Mouse (Mus musculus): Measurements from ENCODE around the gene Arhgap45.
"Not testable (repeated sequence)": the region's sequence is repeated elsewhere in the genome, so short reads cannot be mapped to it uniquely, and the experiment has no call there.

Arhgap45 gene

GRCm38 (mm10) chr10:80030191-80030590 lies 13.7 kb downstream of the Arhgap45 start:
- DNase-seq (ENCODE audit: low read depth in 2 of 2, low spot score in 2 of 2): no peak

GRCm38 (mm10) chr10:80030736-80031135 lies 14.3 kb downstream of the Arhgap45 start:
- no peak for DNase-seq (ENCODE audit: low read depth in 2 of 2, low spot score in 2 of 2)

GRCm38 (mm10) chr10:80032799-80033480 lies 16.5 kb downstream of the Arhgap45 start:
- peak; percentile 48 to 66 for DNase-seq (ENCODE audit: low read depth in 2 of 2, low spot score in 2 of 2)

GRCm38 (mm10) chr10:80033511-80034391 lies 17.3 kb downstream of the Arhgap45 start:
- no peak for DNase-seq (ENCODE audit: low read depth in 2 of 2, low spot score in 2 of 2)

GRCm38 (mm10) chr10:80035148-80035547 lies 18.7 kb downstream of the Arhgap45 start:
- no peak for DNase-seq (ENCODE audit: low read depth in 2 of 2, low spot score in 2 of 2)

- DNase-seq (ENCODE audit: low read depth in 2 of 2, low spot score in 2 of 2): no peak
Measured at GRCm38 (mm10) chr10:80035686-80036085, 19.2 kb downstream of the Arhgap45 start.

GRCm38 (mm10) chr10:80036832-80037231 lies 20.4 kb downstream of the Arhgap45 start:
- no peak for DNase-seq (ENCODE audit: low read depth in 2 of 2, low spot score in 2 of 2)

GRCm38 (mm10) chr10:80039559-80039979 lies 23.1 kb downstream of the Arhgap45 start, which contains the start of gene Polr2e:
Polr2e (minus strand) TSS chr10:80039795.
- peak; percentile 99 for DNase-seq (ENCODE audit: low read depth in 2 of 2, low spot score in 2 of 2)

- DNase-seq (ENCODE audit: low read depth in 2 of 2, low spot score in 2 of 2): not testable (repeated sequence)
Measured at GRCm38 (mm10) chr10:80041409-80042060, 25.1 kb downstream of the Arhgap45 start.

GRCm38 (mm10) chr10:80044087-80044486 lies 27.6 kb downstream of the Arhgap45 start:
- no peak for DNase-seq (ENCODE audit: low read depth in 2 of 2, low spot score in 2 of 2)

- DNase-seq (ENCODE audit: low read depth in 2 of 2, low spot score in 2 of 2): not testable (repeated sequence)
Measured at GRCm38 (mm10) chr10:80045364-80045763, 28.9 kb downstream of the Arhgap45 start.

GRCm38 (mm10) chr10:80045766-80046165 lies 29.3 kb downstream of the Arhgap45 start:
- no peak for DNase-seq (ENCODE audit: low read depth in 2 of 2, low spot score in 2 of 2)

GRCm38 (mm10) chr10:80047041-80047565 lies 30.6 kb downstream of the Arhgap45 start, which contains the start of gene Gpx4:
Gpx4 (plus strand) TSS chr10:80047166.
- DNase-seq (ENCODE audit: low read depth in 2 of 2, low spot score in 2 of 2): no peak

GRCm38 (mm10) chr10:80048396-80048795 lies 31.9 kb downstream of the Arhgap45 start:
- DNase-seq (ENCODE audit: low read depth in 2 of 2, low spot score in 2 of 2): no peak

- DNase-seq (ENCODE audit: low read depth in 2 of 2, low spot score in 2 of 2): no peak
Measured at GRCm38 (mm10) chr10:80048834-80049233, 32.4 kb downstream of the Arhgap45 start.

GRCm38 (mm10) chr10:80050244-80050643 lies 33.8 kb downstream of the Arhgap45 start:
- no peak for DNase-seq (ENCODE audit: low read depth in 2 of 2, low spot score in 2 of 2)

GRCm38 (mm10) chr10:80050885-80051617 lies 34.6 kb downstream of the Arhgap45 start:
- no peak for DNase-seq (ENCODE audit: low read depth in 2 of 2, low spot score in 2 of 2)

- DNase-seq (ENCODE audit: low read depth in 2 of 2, low spot score in 2 of 2): no peak
Measured at GRCm38 (mm10) chr10:80051618-80052373, 35.3 kb downstream of the Arhgap45 start.

- no peak for DNase-seq (ENCODE audit: low read depth in 2 of 2, low spot score in 2 of 2)
Measured at GRCm38 (mm10) chr10:80052374-80052764, 35.9 kb downstream of the Arhgap45 start.

- peak; percentile 99 for DNase-seq (ENCODE audit: low read depth in 2 of 2, low spot score in 2 of 2)
Measured at GRCm38 (mm10) chr10:80053259-80053780, 36.9 kb downstream of the Arhgap45 start.
